Mouse (Mus musculus) MEL (cell line): ENCODE results near the gene Hmgcl.

Source experiments
- EP300 ChIP-seq, 2 experiments: IDR thresholded peaks; 2 replicates each; pipeline ENCODE4 v1.6.1; 2011; ENCODE audit warnings: improper control_type of control experiment in 2 of 2, low read length in 2 of 2, low read depth in 1 of 2, mild to moderate bottlenecking in 1 of 2
- GATA1 ChIP-seq: IDR thresholded peaks from 2 replicates; pipeline ENCODE4 v1.6.1; 2011; ENCODE audit warnings: low read depth, low read length, improper control_type of control experiment
- MYC ChIP-seq: IDR thresholded peaks from 2 replicates; pipeline ENCODE4 v1.6.1; 2011; ENCODE audit warnings: low read depth, mild to moderate bottlenecking, low read length, improper control_type of control experiment, moderate library complexity
- NELFE ChIP-seq: IDR thresholded peaks from 2 replicates; pipeline ENCODE4 v1.6.1; 2011; ENCODE audit warnings: low read depth, low read length, improper control_type of control experiment
- NRF1 ChIP-seq: IDR thresholded peaks from 2 replicates; pipeline ENCODE4 v1.6.1; 2014; ENCODE audit warnings: low read depth, mild to moderate bottlenecking, inconsistent platforms, low read length, improper control_type of control experiment, moderate library complexity; ENCODE audit not compliant: poor library complexity, insufficient read depth, severe bottlenecking
- POLR2A ChIP-seq, 2 experiments: IDR thresholded peaks; 2 replicates each; pipeline ENCODE4 v1.6.1; 2011 to 2012; ENCODE audit warnings: low read length in 2 of 2, mild to moderate bottlenecking in 2 of 2, control low read depth in 1 of 2, improper control_type of control experiment in 1 of 2, low read depth in 1 of 2, moderate library complexity in 1 of 2; ENCODE audit not compliant: control insufficient read depth in 1 of 2, insufficient read depth in 1 of 2, poor library complexity in 1 of 2
- UBTF ChIP-seq: IDR thresholded peaks from 2 replicates; pipeline ENCODE4 v1.6.1; 2012; ENCODE audit warnings: low read depth, mild to moderate bottlenecking, inconsistent platforms, low read length, improper control_type of control experiment, moderate library complexity, borderline replicate concordance; ENCODE audit not compliant: insufficient read depth
- ZKSCAN1 ChIP-seq: IDR thresholded peaks from 2 replicates; pipeline ENCODE4 v1.6.1; 2012; ENCODE audit warnings: low read depth, mild to moderate bottlenecking, inconsistent platforms, low read length, improper control_type of control experiment, moderate library complexity
- ZMIZ1 ChIP-seq: IDR thresholded peaks from 2 replicates; pipeline ENCODE4 v1.6.1; 2012; ENCODE audit warnings: low read depth, mild to moderate bottlenecking, inconsistent platforms, low read length, improper control_type of control experiment, moderate library complexity

DNA sequence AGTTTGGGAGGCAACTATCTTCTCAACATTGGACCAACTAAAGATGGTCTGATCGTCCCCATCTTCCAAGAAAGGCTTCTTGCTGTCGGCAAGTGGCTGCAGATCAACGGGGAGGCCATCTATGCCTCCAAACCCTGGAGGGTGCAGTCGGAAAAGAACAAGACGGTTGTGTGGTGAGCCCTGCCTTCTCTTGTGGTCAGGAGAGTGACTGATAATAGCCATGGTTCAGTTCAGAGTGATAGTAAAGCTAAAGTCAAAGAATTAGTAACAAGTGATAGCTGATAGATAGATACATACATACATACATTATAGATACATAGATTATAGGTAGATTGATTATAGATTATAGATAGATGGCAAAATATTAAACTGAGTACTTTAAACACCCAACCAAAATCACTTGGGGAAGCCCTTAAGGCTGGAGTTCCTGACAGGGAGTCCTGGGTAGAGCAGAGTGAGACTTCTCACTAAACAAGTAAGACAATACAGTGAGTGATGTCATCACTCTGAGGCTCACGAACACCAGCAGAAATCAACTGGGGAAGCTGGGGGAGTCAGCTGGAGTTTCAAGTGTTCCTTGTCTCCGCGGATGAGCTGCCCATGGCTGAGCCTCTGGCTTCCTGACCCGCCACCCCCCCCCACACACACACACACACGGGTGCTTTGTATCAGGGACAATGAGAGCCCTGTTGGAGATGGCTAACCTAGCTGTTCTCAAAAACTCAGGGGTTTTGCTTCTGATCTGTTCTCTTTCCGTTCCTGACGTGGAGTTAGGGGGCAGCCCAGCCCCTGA is 11.3 kb upstream of the Hmgcl start:
- TF ChIP-seq GATA1 (peak; percentile 90), UBTF (0 out of 2 replicates have a peak, but pooled peaks have one; percentile 59), ZKSCAN1 (no peak), ZMIZ1 (no peak), POLR2A (IDR thresholded peaks at IDR 0.05; ENCODE audit: control insufficient read depth in 1 of 2, insufficient read depth in 1 of 2, low read depth in 1 of 2, low read length in 2 of 2, poor library complexity in 1 of 2) (no peak), NELFE (no peak), NRF1 (no peak), MYC (no peak), EP300 (IDR thresholded peaks at IDR 0.05; ENCODE audit: low read depth in 1 of 2, low read length in 2 of 2) (peak; percentile 78 to 86)
